Mouse (Mus musculus) myocyte (in vitro differentiated cells): ENCODE results near the gene Fyb2. TPM values are rescaled to one million over a fixed set of nuclear protein-coding genes. Genes with fewer than 3 reads are reported as not detected.

Experiments
- H3K27me3 ChIP-seq: one replicate; pipeline ENCODE4 v1.6.1; 2011; ENCODE audit not compliant: control insufficient read depth, insufficient read depth, insufficient read length
- H3K36me3 ChIP-seq: one replicate; pipeline ENCODE4 v1.6.1; 2011; ENCODE audit not compliant: control insufficient read depth, insufficient read depth
- H3K4me2 ChIP-seq: one replicate; pipeline ENCODE4 v1.6.1; 2011; ENCODE audit warnings: low read depth, control low read depth
- H3K4me3 ChIP-seq: one replicate; pipeline ENCODE4 v1.5.1; 2011; ENCODE audit warnings: mild to moderate bottlenecking, control low read depth, moderate library complexity
- H3K79me2 ChIP-seq: one replicate; pipeline ENCODE4 v1.6.1; 2011; ENCODE audit not compliant: control insufficient read depth, insufficient read depth
- H3ac ChIP-seq: one replicate; pipeline ENCODE4 v1.6.1; 2011; ENCODE audit not compliant: control insufficient read depth, insufficient read length
- CEBPB ChIP-seq: IDR thresholded peaks from 2 replicates; pipeline ENCODE4 v1.6.1; 2011; ENCODE audit warnings: mild to moderate bottlenecking, moderate library complexity; ENCODE audit not compliant: poor library complexity, insufficient read depth, severe bottlenecking
- E2F4 ChIP-seq: IDR thresholded peaks from one replicate; pipeline ENCODE4 v1.6.1; 2011; ENCODE audit warnings: mild to moderate bottlenecking, control low read depth, moderate library complexity; ENCODE audit not compliant: insufficient read depth
- MAX ChIP-seq: IDR thresholded peaks from one replicate; pipeline ENCODE4 v1.6.1; 2011; ENCODE audit warnings: low read depth, mild to moderate bottlenecking, control low read depth
- MYOD1 ChIP-seq, 3 experiments: IDR thresholded peaks; one replicate each; pipeline ENCODE4 v1.6.1; 2011; ENCODE audit warnings: control low read depth in 2 of 3, low read depth in 2 of 3, mild to moderate bottlenecking in 2 of 3, moderate library complexity in 1 of 3; ENCODE audit not compliant: insufficient read length in 2 of 3, control insufficient read depth in 1 of 3
- MYOG ChIP-seq, 3 experiments: IDR thresholded peaks; one replicate each; pipeline ENCODE4 v1.6.1; 2011; ENCODE audit warnings: control low read depth in 2 of 3, low read depth in 2 of 3, mild to moderate bottlenecking in 2 of 3; ENCODE audit not compliant: insufficient read length in 2 of 3, control insufficient read depth in 1 of 3, insufficient read depth in 1 of 3
- POLR2A ChIP-seq: IDR thresholded peaks from one replicate; pipeline ENCODE4 v1.6.1; 2011; ENCODE audit warnings: low read depth, mild to moderate bottlenecking, control low read depth, moderate library complexity; ENCODE audit not compliant: insufficient read length
- POLR2AphosphoS2 ChIP-seq: IDR thresholded peaks from one replicate; pipeline ENCODE4 v1.6.1; 2011; ENCODE audit warnings: low read depth, control low read depth; ENCODE audit not compliant: insufficient read length
- REST ChIP-seq: IDR thresholded peaks from one replicate; pipeline ENCODE4 v1.6.1; 2011; ENCODE audit warnings: mild to moderate bottlenecking, control low read depth, moderate library complexity; ENCODE audit not compliant: insufficient read depth, insufficient read length
- SRF ChIP-seq: IDR thresholded peaks from one replicate; pipeline ENCODE4 v1.6.1; 2011; ENCODE audit warnings: low read depth; ENCODE audit not compliant: control insufficient read depth, insufficient read length
- TCF12 ChIP-seq: IDR thresholded peaks from one replicate; pipeline ENCODE4 v1.6.1; 2011; ENCODE audit warnings: mild to moderate bottlenecking, control low read depth; ENCODE audit not compliant: poor library complexity, insufficient read depth, severe bottlenecking
- TCF3 ChIP-seq: IDR thresholded peaks from one replicate; pipeline ENCODE4 v1.6.1; 2011; ENCODE audit warnings: low read depth, control low read depth; ENCODE audit not compliant: insufficient read length
- USF1 ChIP-seq: IDR thresholded peaks from one replicate; pipeline ENCODE4 v1.6.1; 2011; ENCODE audit warnings: low read depth, mild to moderate bottlenecking, control low read depth, moderate library complexity
- polyA plus RNA-seq: library from polyadenylated mRNA; unstranded; fragments of >200 nt; fragmentation: generic; extraction: Trizol; gene quantifications from one replicate; pipeline ENCODE4 v1.2.1, GENCODE M21; 2012; ENCODE audit warnings: missing spikeins

Gene Fyb2
- polyA plus RNA-seq, 1 experiment, result 0.08 TPM

- H3K79me2 ChIP-seq, result no peaks in the 10 kb centered on the region
- H3K4me2 ChIP-seq, result no peak overlapping the region
- TF ChIP-seq USF1 (no peak), MAX (no peak), POLR2AphosphoS2 (no peak), MYOG (IDR thresholded peaks at IDR 0.05; ENCODE audit: control insufficient read depth in 1 of 3, insufficient read depth in 1 of 3, insufficient read length in 2 of 3, low read depth in 2 of 3) (no peak), TCF3 (no peak), SRF (no peak), MYOD1 (IDR thresholded peaks at IDR 0.05; ENCODE audit: control insufficient read depth in 1 of 3, insufficient read length in 2 of 3, low read depth in 2 of 3) (no peak), TCF12 (no peak), REST (no peak), POLR2A (no peak), E2F4 (no peak), CEBPB (no peak)
- H3K4me3 ChIP-seq, result no peak overlapping the region
- H3K36me3 ChIP-seq, result no peaks in the 10 kb centered on the region
- H3K27me3 ChIP-seq, result no peaks in the 10 kb centered on the region
- H3ac ChIP-seq, result no peak overlapping the region
These were observed 119.9 kb downstream of the Fyb2 start for GRCm38 (mm10) chr4:105033153-105033552.

GRCm38 (mm10) chr4:105034259-105034658 is 121.0 kb downstream of the Fyb2 start:
- H3K27me3 ChIP-seq, result no peaks in the 10 kb centered on the region
- H3K36me3 ChIP-seq, result no peaks in the 10 kb centered on the region
- TF ChIP-seq MAX (no peak), TCF3 (no peak), POLR2A (no peak), TCF12 (no peak), MYOD1 (IDR thresholded peaks at IDR 0.05; ENCODE audit: control insufficient read depth in 1 of 3, insufficient read length in 2 of 3, low read depth in 2 of 3) (no peak), MYOG (IDR thresholded peaks at IDR 0.05; ENCODE audit: control insufficient read depth in 1 of 3, insufficient read depth in 1 of 3, insufficient read length in 2 of 3, low read depth in 2 of 3) (no peak)
- H3K4me3 ChIP-seq, result no peak overlapping the region
- no peaks in the 10 kb centered on the region for H3K79me2 ChIP-seq
- H3K4me2 ChIP-seq, result no peak overlapping the region
- H3ac ChIP-seq, result no peak overlapping the region

GRCm38 (mm10) chr4:105050041-105050440 is 136.8 kb downstream of the Fyb2 start:
- Histone ChIP-seq H3K4me3 (no peak overlapping the region), H3K4me2 (no peak overlapping the region), H3ac (no peak overlapping the region), H3K27me3 (no peaks in the 10 kb centered on the region), H3K36me3 (no peaks in the 10 kb centered on the region), H3K79me2 (no peaks in the 10 kb centered on the region)
- no peak for TF ChIP-seq TCF12
- no peak for TF ChIP-seq POLR2AphosphoS2
- TF ChIP-seq MAX, result no peak
- no peak for TF ChIP-seq E2F4
- TF ChIP-seq TCF3, result no peak
- no peak for TF ChIP-seq MYOG (IDR thresholded peaks at IDR 0.05; ENCODE audit: control insufficient read depth in 1 of 3, insufficient read depth in 1 of 3, insufficient read length in 2 of 3, low read depth in 2 of 3)
- TF ChIP-seq USF1, result no peak
- no peak for TF ChIP-seq MYOD1 (IDR thresholded peaks at IDR 0.05; ENCODE audit: control insufficient read depth in 1 of 3, insufficient read length in 2 of 3, low read depth in 2 of 3)
- TF ChIP-seq REST, result no peak

GRCm38 (mm10) chr4:105051291-105051690 is 138.0 kb downstream of the Fyb2 start:
- H3K79me2 ChIP-seq, result no peaks in the 10 kb centered on the region
- no peak overlapping the region for H3K4me2 ChIP-seq
- no peak for TF ChIP-seq SRF
- no peak for TF ChIP-seq MAX
- no peaks in the 10 kb centered on the region for H3K36me3 ChIP-seq
- no peak overlapping the region for H3K4me3 ChIP-seq
- no peaks in the 10 kb centered on the region for H3K27me3 ChIP-seq
- no peak overlapping the region for H3ac ChIP-seq

Other genes with a start within 250 kb of the Fyb2 start
- not detected for gene C8b, start 147.1 kb upstream of the Fyb2 start, polyA plus RNA-seq
- gene Gm17662, start 56.1 kb upstream of the Fyb2 start, polyA plus RNA-seq, result not detected
- gene C8a, start 37.1 kb upstream of the Fyb2 start, polyA plus RNA-seq, result not detected
- gene Prkaa2, start 196.4 kb downstream of the Fyb2 start, polyA plus RNA-seq, result 2.2 TPM
- 12.7 TPM for gene Plpp3, start 243.9 kb downstream of the Fyb2 start, polyA plus RNA-seq